Mouse (Mus musculus) thymus, postnatal 14 days (tissue): ENCODE results near the gene Gm14393.
"Not testable (repeated sequence)": the region's sequence is repeated elsewhere in the genome, so short reads cannot be mapped to it uniquely, and the experiment has no call there.

Source experiments
- DNase-seq: peaks from one replicate; pipeline ENCODE4 v3.0.0; 2021

Gene Gm14393

DNA sequence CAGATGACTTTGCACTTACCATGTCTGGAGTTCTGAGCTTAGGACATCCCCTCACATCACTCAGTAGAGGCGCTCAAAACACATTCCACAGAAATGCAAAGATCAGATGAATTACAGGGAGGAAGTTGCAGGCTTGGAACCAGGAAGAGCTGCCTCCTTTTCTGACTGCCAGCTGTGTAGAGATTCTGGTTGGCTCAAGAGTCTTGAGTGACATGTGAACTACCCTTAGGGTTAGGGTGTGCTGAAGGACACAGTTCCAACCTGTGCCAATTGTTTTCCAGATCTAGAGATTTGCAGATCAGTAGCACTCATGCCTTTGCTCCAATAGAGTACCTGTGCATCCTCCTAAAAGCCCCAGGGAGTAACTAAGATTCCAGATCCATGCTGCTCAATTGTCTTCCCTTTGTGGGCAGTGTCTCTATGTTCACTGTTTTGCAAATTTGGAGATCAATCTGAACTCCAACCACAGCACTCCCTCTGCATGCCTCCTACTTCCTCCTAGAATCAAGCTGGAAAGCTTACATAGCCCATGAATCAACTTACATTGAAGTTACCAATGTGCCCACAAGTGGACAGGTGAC is at the start of gene Gm14393:
Gene Gm14393, minus strand, starts transcription at position 101 of the 581 bp plus-strand sequence.
- not testable (repeated sequence) for DNase-seq

- not testable (repeated sequence) for DNase-seq
Observed at GRCm38 (mm10) chr2:175044268-175044667, 23.3 kb downstream of the Gm14393 start.
